Mouse (Mus musculus) kidney, postnatal 0 days (tissue): ENCODE data around the gene Atf6. TPM values are rescaled to one million over a fixed set of nuclear protein-coding genes. Genes with fewer than 3 reads are reported as not detected.

Experiments
- ATAC-seq: fragments of 200-750 bp; cut with Nextera tagmentation; replicated peaks from 2 replicates; pipeline ENCODE4 v1.8.0; 2017; ENCODE audit warnings: low read depth, moderate number of reproducible peaks, moderate TSS enrichment, moderate library complexity; ENCODE audit not compliant: low FRiP score
- DNase-seq: peaks from one replicate; pipeline ENCODE4 v3.0.0-alpha.2; 2016; ENCODE audit warnings: low spot score
- H3K27ac ChIP-seq: fragments of 300-500 bp; sonication (generic); 2 replicates; pipeline ENCODE4 v1.5.1; 2014; ENCODE audit warnings: mild to moderate bottlenecking
- H3K27me3 ChIP-seq: fragments of 300-500 bp; sonication (generic); 2 replicates; pipeline ENCODE4 v1.6.1; 2014; ENCODE audit warnings: low read length, mixed read lengths; ENCODE audit not compliant: insufficient read depth
- H3K36me3 ChIP-seq: fragments of 300-500 bp; sonication (generic); 2 replicates; pipeline ENCODE4 v1.6.1; 2014; ENCODE audit warnings: low read length, mixed read lengths; ENCODE audit not compliant: insufficient read depth
- H3K4me1 ChIP-seq: fragments of 300-500 bp; sonication (generic); replicated peaks from 2 replicates; pipeline ENCODE4 v1.6.1; 2014; ENCODE audit warnings: antibody characterized with exemption, low read length, mixed read lengths; ENCODE audit not compliant: insufficient read depth
- H3K4me2 ChIP-seq: fragments of 300-500 bp; sonication (generic); 2 replicates; pipeline ENCODE4 v1.6.1; 2014; ENCODE audit warnings: mild to moderate bottlenecking, low read length, moderate library complexity, mixed read lengths
- H3K4me3 ChIP-seq: fragments of 300-500 bp; sonication (generic); replicated peaks from 2 replicates; pipeline ENCODE4 v1.5.1; 2014; ENCODE audit warnings: low read depth, low read length
- H3K9ac ChIP-seq: fragments of 300-500 bp; sonication (generic); 2 replicates; pipeline ENCODE4 v1.6.1; 2014; ENCODE audit warnings: low read depth, low read length
- H3K9me3 ChIP-seq: fragments of 300-500 bp; sonication (generic); replicated peaks from 2 replicates; pipeline ENCODE4 v1.6.1; 2016; ENCODE audit warnings: low read length, inconsistent platforms, mixed read lengths
- CTCF ChIP-seq: IDR thresholded peaks from 2 replicates; pipeline ENCODE4 v1.5.1; 2016; ENCODE audit warnings: antibody characterized with exemption, low read depth, mild to moderate bottlenecking, moderate library complexity
- WGBS: fragments of 180-500 bp; shearing (Covaris S2); extraction: QIAGEN DNeasy Blood & Tissue Kit; methylation state at CpG from one replicate; pipeline ENCODE4 v1.1.7; 2014; 5-methylcytosine and 5-hydroxymethylcytosine counted together
- polyA plus RNA-seq: library from polyadenylated mRNA; unstranded; fragments of >200 nt; fragmentation: Nextera tagmentation; extraction: Ambion mirVana; gene quantifications from 2 replicates; pipeline ENCODE4 v1.2.1, GENCODE M21; 2015

Gene Atf6
- polyA plus RNA-seq, 1 experiment from 2014 or later = 8.6 TPM

- H3K9ac ChIP-seq = no peak overlapping the region
- DNase-seq = no peak
- no peaks in the 10 kb centered on the region for H3K36me3 ChIP-seq
- H3K27ac ChIP-seq = no peak overlapping the region
- TF ChIP-seq CTCF = no peak
- H3K4me2 ChIP-seq = no peak overlapping the region
- no peak overlapping the region for H3K4me3 ChIP-seq
- no peaks in the 10 kb centered on the region for H3K27me3 ChIP-seq
- 75% methylated on average over 11 of the region's 11 CpGs for WGBS
- no peaks in the 10 kb centered on the region for H3K9me3 ChIP-seq
- no peak for ATAC-seq
- H3K4me1 ChIP-seq = no peaks in the 10 kb centered on the region
Observed at GRCm38 (mm10) chr1:170656518-170657227, 210.9 kb downstream of the Atf6 start.

DNA sequence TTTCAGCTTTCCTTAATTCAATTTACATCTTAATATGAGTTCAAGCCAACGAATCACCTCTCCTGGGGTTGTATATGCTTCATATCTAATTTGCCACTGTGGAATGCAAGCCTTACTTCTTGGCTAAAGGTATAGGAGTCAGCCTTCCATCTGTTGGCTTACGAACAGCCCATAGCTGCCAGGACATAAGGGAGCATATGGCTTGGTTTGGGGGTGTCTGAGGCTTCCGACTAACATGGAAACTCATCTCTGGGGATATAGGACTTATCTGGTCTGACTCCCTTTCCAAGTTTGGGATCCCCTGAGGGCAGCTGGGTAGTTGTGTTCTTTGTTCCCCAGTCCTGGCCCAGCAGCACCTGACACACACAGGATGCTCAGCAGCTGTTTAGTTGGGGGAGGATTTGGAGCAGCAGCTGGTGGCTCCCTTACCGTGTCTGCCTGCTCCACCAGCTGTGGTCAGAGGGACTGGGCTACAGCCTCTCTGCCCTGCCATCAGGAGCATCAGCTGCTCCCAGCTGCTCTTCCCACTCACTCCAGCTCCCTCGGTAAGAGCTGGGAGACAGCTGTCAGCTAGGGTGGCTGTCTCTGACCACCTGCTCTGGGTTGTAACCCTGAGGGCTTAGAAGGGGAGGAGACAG is 212.2 kb downstream of the Atf6 start:
- no peak overlapping the region for H3K4me3 ChIP-seq
- no peak for DNase-seq
- H3K4me1 ChIP-seq = 0 out of 2 replicates have a peak, but pooled peaks cover 4% of the 10 kb centered on the region
- H3K9me3 ChIP-seq = no peaks in the 10 kb centered on the region
- H3K27ac ChIP-seq = no peak overlapping the region
- 55% methylated on average over 5 of the region's 5 CpGs for WGBS
- H3K9ac ChIP-seq = no peak overlapping the region
- TF ChIP-seq CTCF = no peak
- H3K27me3 ChIP-seq = no peaks in the 10 kb centered on the region
- no peaks in the 10 kb centered on the region for H3K36me3 ChIP-seq
- no peak overlapping the region for H3K4me2 ChIP-seq
- no peak for ATAC-seq

Other genes starting within 250 kb of the Atf6 start
- gene Olfml2b, start 223.2 kb downstream of the Atf6 start, polyA plus RNA-seq = 11.6 and 11.7 TPM in 2 replicates
- gene Gm26620, start 17.3 kb upstream of the Atf6 start, polyA plus RNA-seq = 2.0 and 2.1 TPM in 2 replicates
- 32.8 and 34.9 TPM in 2 replicates for gene Dusp12, start 17.8 kb upstream of the Atf6 start, polyA plus RNA-seq
- 0.32 and 0.41 TPM in 2 replicates for gene Fcrlb, start 45.2 kb upstream of the Atf6 start, polyA plus RNA-seq
- gene Fcrla, start 59.8 kb upstream of the Atf6 start, polyA plus RNA-seq = not detected in 2 replicates
- 6.4 and 8.0 TPM in 2 replicates for gene Fcgr2b, start 108.8 kb upstream of the Atf6 start, polyA plus RNA-seq
- 2.0 and 2.3 TPM in 2 replicates for gene Fcgr4, start 151.1 kb upstream of the Atf6 start, polyA plus RNA-seq
- gene Fcgr3, start 197.2 kb upstream of the Atf6 start, polyA plus RNA-seq = 12.1 and 13.2 TPM in 2 replicates
- 4.6 TPM in 2 replicates for gene Cfap126, start 246.1 kb upstream of the Atf6 start, polyA plus RNA-seq